Mouse (Mus musculus): ENCODE measurements around the gene Slamf1. TPM values are rescaled to one million over a fixed set of nuclear protein-coding genes. Genes with fewer than 3 reads are reported as not detected.
"Not testable (repeated sequence)": the region's sequence is repeated elsewhere in the genome, so short reads cannot be mapped to it uniquely, and the experiment has no call there.

Slamf1 gene
- polyA plus RNA-seq, 1 experiment from 2014 or later, result 0.19 TPM

GRCm38 (mm10) chr1:171789407-171789806, 22.5 kb downstream of the Slamf1 start:
- 81% methylated on average over 3 of the region's 3 CpGs for WGBS
- H3K27ac ChIP-seq (ENCODE audit: low read length), result no peak overlapping the region
- H3K4me3 ChIP-seq (ENCODE audit: low read depth, low read length), result no peak overlapping the region
- H3K9me3 ChIP-seq (ENCODE audit: control insufficient read depth, low read depth, low read length), result 0 out of 2 replicates have a peak, but pooled peaks cover 4% of the 10 kb centered on the region
- no peak for ATAC-seq (ENCODE audit: insufficient number of reproducible peaks, insufficient read depth, low FRiP score, low read depth)
- H3K36me3 ChIP-seq (ENCODE audit: control insufficient read depth, insufficient read depth, low read length), result no peaks in the 10 kb centered on the region
- no peak overlapping the region for H3K9ac ChIP-seq (replicated peaks; ENCODE audit: low read depth, low read length)
- H3K4me2 ChIP-seq (replicated peaks; ENCODE audit: low read depth, low read length), result no peak overlapping the region
- 0 out of 2 replicates have a peak, but pooled peaks cover 3% of the 10 kb centered on the region for H3K4me1 ChIP-seq (ENCODE audit: control insufficient read depth, insufficient read depth, low read length)
- no peaks in the 10 kb centered on the region for H3K27me3 ChIP-seq (ENCODE audit: control insufficient read depth, insufficient read depth, low read length)

- no peak overlapping the region for H3K4me3 ChIP-seq (ENCODE audit: low read depth, low read length)
- 0 out of 2 replicates have a peak, but pooled peaks cover 4% of the 10 kb centered on the region for H3K9me3 ChIP-seq (ENCODE audit: control insufficient read depth, low read depth, low read length)
- WGBS, result 90% methylated on average over 3 of the region's 3 CpGs
- H3K27me3 ChIP-seq (ENCODE audit: control insufficient read depth, insufficient read depth, low read length), result no peaks in the 10 kb centered on the region
- H3K9ac ChIP-seq (replicated peaks; ENCODE audit: low read depth, low read length), result no peak overlapping the region
- ATAC-seq (ENCODE audit: insufficient number of reproducible peaks, insufficient read depth, low FRiP score, low read depth), result no peak
- no peaks in the 10 kb centered on the region for H3K36me3 ChIP-seq (ENCODE audit: control insufficient read depth, insufficient read depth, low read length)
- H3K27ac ChIP-seq (ENCODE audit: low read length), result no peak overlapping the region
- H3K4me2 ChIP-seq (replicated peaks; ENCODE audit: low read depth, low read length), result no peak overlapping the region
- 0 out of 2 replicates have a peak, but pooled peaks cover 3% of the 10 kb centered on the region for H3K4me1 ChIP-seq (ENCODE audit: control insufficient read depth, insufficient read depth, low read length)
Measured at GRCm38 (mm10) chr1:171791491-171791890, 24.6 kb downstream of the Slamf1 start.

DNA sequence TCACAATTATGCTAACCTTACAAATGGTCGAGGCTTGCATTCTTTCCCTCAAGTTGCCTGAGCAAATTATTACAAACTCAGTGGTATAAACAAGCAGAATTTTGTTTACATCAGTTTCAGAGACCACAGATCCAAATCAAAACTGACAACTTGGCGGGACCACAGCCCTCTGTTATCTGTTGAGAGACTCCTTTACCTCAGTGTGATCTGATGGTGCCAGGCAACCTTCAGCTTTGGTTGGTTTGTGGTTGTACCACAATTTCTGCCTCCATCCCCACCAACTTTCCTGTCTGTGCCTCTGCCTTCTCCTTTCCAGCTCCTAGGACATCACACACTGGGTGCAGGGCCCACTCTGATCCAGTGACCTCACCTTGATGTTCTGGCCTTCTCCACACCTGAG, 29.3 kb downstream of the Slamf1 start:
- no peak for ATAC-seq (ENCODE audit: insufficient number of reproducible peaks, insufficient read depth, low FRiP score, low read depth)
- 57% methylated on average over 2 of the region's 2 CpGs for WGBS
- no peaks in the 10 kb centered on the region for H3K36me3 ChIP-seq (ENCODE audit: control insufficient read depth, insufficient read depth, low read length)
- no peak overlapping the region for H3K4me3 ChIP-seq (ENCODE audit: low read depth, low read length)
- 0 out of 2 replicates have a peak, but pooled peaks cover 4% of the 10 kb centered on the region for H3K9me3 ChIP-seq (ENCODE audit: control insufficient read depth, low read depth, low read length)
- H3K27me3 ChIP-seq (ENCODE audit: control insufficient read depth, insufficient read depth, low read length), result no peaks in the 10 kb centered on the region
- no peak overlapping the region for H3K4me2 ChIP-seq (replicated peaks; ENCODE audit: low read depth, low read length)
- H3K4me1 ChIP-seq (ENCODE audit: control insufficient read depth, insufficient read depth, low read length), result no peaks in the 10 kb centered on the region
- no peak overlapping the region for H3K9ac ChIP-seq (replicated peaks; ENCODE audit: low read depth, low read length)
- H3K27ac ChIP-seq (ENCODE audit: low read length), result no peak overlapping the region

DNA sequence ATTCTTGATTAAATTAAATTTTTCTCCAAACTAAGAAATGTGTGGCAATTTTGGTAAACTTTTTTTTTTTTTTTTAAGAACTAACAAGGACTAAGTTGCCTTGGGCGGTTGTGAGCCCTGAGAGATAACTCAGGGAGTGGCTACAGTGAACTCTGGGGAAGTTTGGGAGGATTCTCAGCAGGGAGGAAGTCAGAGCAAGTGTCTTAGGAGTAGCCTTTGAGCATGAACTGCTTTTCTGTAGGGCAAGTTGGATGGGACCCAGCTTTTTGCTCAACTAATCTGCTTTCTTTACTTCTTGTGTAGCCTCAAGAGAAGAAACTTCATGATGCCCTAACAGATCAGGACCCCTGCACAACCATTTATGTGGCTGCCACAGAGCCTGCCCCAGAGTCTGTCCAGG, 30.9 kb downstream of the Slamf1 start:
- Histone ChIP-seq H3K36me3 (ENCODE audit: control insufficient read depth, insufficient read depth, low read length) (no peaks in the 10 kb centered on the region), H3K27me3 (ENCODE audit: control insufficient read depth, insufficient read depth, low read length) (no peaks in the 10 kb centered on the region), H3K4me3 (ENCODE audit: low read depth, low read length) (no peak overlapping the region), H3K9me3 (ENCODE audit: control insufficient read depth, low read depth, low read length) (no peaks in the 10 kb centered on the region), H3K27ac (ENCODE audit: low read length) (no peak overlapping the region), H3K4me1 (ENCODE audit: control insufficient read depth, insufficient read depth, low read length) (no peaks in the 10 kb centered on the region), H3K4me2 (replicated peaks; ENCODE audit: low read depth, low read length) (no peak overlapping the region), H3K9ac (replicated peaks; ENCODE audit: low read depth, low read length) (no peak overlapping the region)
- WGBS, result 53% methylated on average over 1 of the region's 1 CpGs
- no peak for ATAC-seq (ENCODE audit: insufficient number of reproducible peaks, insufficient read depth, low FRiP score, low read depth)

DNA sequence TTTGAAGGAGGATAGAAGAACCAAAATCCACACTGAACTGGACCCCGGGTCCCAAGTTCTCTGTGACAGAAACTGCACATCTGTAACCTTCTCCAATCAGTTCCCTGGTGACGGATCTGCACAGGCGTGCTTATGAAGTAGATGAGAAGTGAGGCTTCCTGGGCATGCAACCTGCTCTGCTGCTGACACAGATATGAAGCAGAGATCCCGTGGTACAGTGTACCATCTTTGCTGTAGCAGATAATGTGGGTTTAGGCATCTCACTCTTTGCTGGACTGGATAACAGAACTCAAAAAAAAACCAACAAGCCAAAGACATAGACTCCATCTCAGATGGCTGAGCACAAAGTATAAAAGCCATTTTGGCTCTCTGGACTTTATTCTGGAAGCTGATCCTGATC, 32.7 kb downstream of the Slamf1 start:
- no peaks in the 10 kb centered on the region for H3K27me3 ChIP-seq (ENCODE audit: control insufficient read depth, insufficient read depth, low read length)
- H3K9me3 ChIP-seq (ENCODE audit: control insufficient read depth, low read depth, low read length), result no peaks in the 10 kb centered on the region
- no peak overlapping the region for H3K9ac ChIP-seq (replicated peaks; ENCODE audit: low read depth, low read length)
- H3K27ac ChIP-seq (ENCODE audit: low read length), result no peak overlapping the region
- H3K4me1 ChIP-seq (ENCODE audit: control insufficient read depth, insufficient read depth, low read length), result no peaks in the 10 kb centered on the region
- H3K36me3 ChIP-seq (ENCODE audit: control insufficient read depth, insufficient read depth, low read length), result no peaks in the 10 kb centered on the region
- 78% methylated on average over 4 of the region's 4 CpGs for WGBS
- no peak overlapping the region for H3K4me2 ChIP-seq (replicated peaks; ENCODE audit: low read depth, low read length)
- no peak overlapping the region for H3K4me3 ChIP-seq (ENCODE audit: low read depth, low read length)
- no peak for ATAC-seq (ENCODE audit: insufficient number of reproducible peaks, insufficient read depth, low FRiP score, low read depth)

DNA sequence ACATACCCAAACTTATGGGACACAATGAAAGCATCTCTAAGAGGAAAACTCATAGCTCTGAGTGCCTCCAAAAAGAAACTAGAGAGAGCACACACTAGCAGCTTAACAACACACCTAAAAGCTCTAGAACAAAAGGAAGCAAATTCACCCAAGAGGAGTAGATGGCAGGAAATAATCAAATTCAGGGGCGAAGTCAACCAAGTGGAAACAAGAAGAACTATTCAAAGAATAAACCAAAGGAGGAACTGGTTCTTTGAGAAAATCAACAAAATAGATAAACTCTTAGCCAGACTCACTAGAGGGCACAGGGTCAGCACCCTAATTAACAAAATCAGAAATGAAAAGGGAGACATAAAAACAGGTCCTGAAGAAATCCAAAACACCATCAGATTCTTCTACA, 44.1 kb downstream of the Slamf1 start:
- not testable (repeated sequence) for H3K4me1 ChIP-seq (ENCODE audit: control insufficient read depth, insufficient read depth, low read length); ATAC-seq (ENCODE audit: insufficient number of reproducible peaks, insufficient read depth, low FRiP score, low read depth); H3K27ac ChIP-seq (ENCODE audit: low read length); H3K9ac ChIP-seq (replicated peaks; ENCODE audit: low read depth, low read length); H3K4me3 ChIP-seq (ENCODE audit: low read depth, low read length); H3K36me3 ChIP-seq (ENCODE audit: control insufficient read depth, insufficient read depth, low read length); H3K9me3 ChIP-seq (ENCODE audit: control insufficient read depth, low read depth, low read length); H3K27me3 ChIP-seq (ENCODE audit: control insufficient read depth, insufficient read depth, low read length); H3K4me2 ChIP-seq (replicated peaks; ENCODE audit: low read depth, low read length)
- WGBS, result 80% methylated on average over 1 of the region's 1 CpGs

DNA sequence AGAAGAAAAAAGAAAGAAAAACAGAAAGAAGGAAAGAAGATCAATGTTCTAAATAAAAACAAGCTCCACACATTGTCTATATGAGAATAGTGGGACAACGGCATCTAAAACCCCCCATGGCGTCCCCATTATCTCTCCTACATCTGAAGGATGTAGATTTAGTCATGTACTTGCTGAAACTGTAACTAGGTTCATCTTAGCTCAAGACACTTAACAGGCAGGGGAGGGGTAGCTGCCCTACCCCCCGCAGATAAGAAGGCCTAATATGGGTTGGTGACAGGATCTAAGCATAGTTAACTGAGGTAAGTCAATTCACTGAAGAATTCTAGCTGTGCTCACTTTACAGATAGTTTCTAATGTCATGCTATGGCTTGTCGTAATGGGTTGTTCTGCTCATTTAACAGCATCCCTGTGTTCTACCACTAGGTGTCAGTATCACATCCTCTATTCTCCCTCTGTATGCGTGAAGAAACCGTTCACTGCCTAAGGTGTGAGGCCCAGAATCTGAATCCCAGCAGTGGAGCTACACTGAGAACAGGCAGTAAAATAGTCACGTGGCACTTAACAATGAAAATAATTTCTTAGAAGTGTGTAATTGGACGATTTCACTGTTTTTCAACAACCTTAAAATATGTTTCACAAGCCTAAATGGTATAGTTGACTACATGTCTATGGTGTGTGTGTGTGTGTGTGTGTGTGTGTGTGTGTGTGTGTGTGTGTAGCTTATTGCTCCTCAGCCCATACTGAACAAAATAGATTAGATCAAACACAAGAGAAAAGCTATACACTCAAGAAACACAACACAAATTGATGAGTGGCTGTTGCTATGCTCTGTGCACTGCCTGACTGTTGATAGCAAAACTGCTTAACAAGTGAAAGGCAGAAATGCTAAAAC, 48.9 kb downstream of the Slamf1 start:
- Histone ChIP-seq H3K4me3 (ENCODE audit: low read depth, low read length) (no peak overlapping the region), H3K27ac (ENCODE audit: low read length) (no peak overlapping the region), H3K4me2 (replicated peaks; ENCODE audit: low read depth, low read length) (no peak overlapping the region), H3K27me3 (ENCODE audit: control insufficient read depth, insufficient read depth, low read length) (no peaks in the 10 kb centered on the region), H3K4me1 (ENCODE audit: control insufficient read depth, insufficient read depth, low read length) (no peaks in the 10 kb centered on the region), H3K9me3 (ENCODE audit: control insufficient read depth, low read depth, low read length) (no peaks in the 10 kb centered on the region), H3K36me3 (ENCODE audit: control insufficient read depth, insufficient read depth, low read length) (no peaks in the 10 kb centered on the region), H3K9ac (replicated peaks; ENCODE audit: low read depth, low read length) (no peak overlapping the region)
- 12% methylated on average over 8 of the region's 8 CpGs for WGBS
- no peak for ATAC-seq (ENCODE audit: insufficient number of reproducible peaks, insufficient read depth, low FRiP score, low read depth)

GRCm38 (mm10) chr1:171816991-171817390, 50.1 kb downstream of the Slamf1 start:
- Histone ChIP-seq H3K27me3 (ENCODE audit: control insufficient read depth, insufficient read depth, low read length) (no peaks in the 10 kb centered on the region), H3K36me3 (ENCODE audit: control insufficient read depth, insufficient read depth, low read length) (no peaks in the 10 kb centered on the region), H3K9me3 (ENCODE audit: control insufficient read depth, low read depth, low read length) (no peaks in the 10 kb centered on the region), H3K4me1 (ENCODE audit: control insufficient read depth, insufficient read depth, low read length) (no peaks in the 10 kb centered on the region), H3K27ac (ENCODE audit: low read length) (no peak overlapping the region), H3K9ac (replicated peaks; ENCODE audit: low read depth, low read length) (no peak overlapping the region), H3K4me2 (replicated peaks; ENCODE audit: low read depth, low read length) (no peak overlapping the region), H3K4me3 (ENCODE audit: low read depth, low read length) (no peak overlapping the region)
- WGBS, result 77% methylated on average over 4 of the region's 4 CpGs
- ATAC-seq (ENCODE audit: insufficient number of reproducible peaks, insufficient read depth, low FRiP score, low read depth), result no peak

Data from stomach, embryonic 14.5 days (tissue).